Mouse (Mus musculus): ENCODE data around the gene Gata3. TPM values are rescaled to one million over a fixed set of nuclear protein-coding genes. Genes with fewer than 3 reads are reported as not detected.

Gata3 gene
- polyA plus RNA-seq, 2 experiments, result 6.9 to 29.4 TPM

- Histone ChIP-seq H3K4me1 (ENCODE audit: control insufficient read depth, insufficient read depth, low read length) (no peaks in the 10 kb centered on the region), H3K9me3 (ENCODE audit: control insufficient read depth, low read length) (no peaks in the 10 kb centered on the region), H3K4me2 (replicated peaks; ENCODE audit: low read depth, low read length, severe bottlenecking) (no peak overlapping the region), H3K27ac (replicated peaks; ENCODE audit: low read depth, low read length) (no peak overlapping the region), H3K9ac (ENCODE audit: low read depth, low read length, severe bottlenecking) (no peak overlapping the region), H3K4me3 (replicated peaks; ENCODE audit: low read length) (no peak overlapping the region), H3K36me3 (ENCODE audit: control insufficient read depth, insufficient read depth, low read length) (no peaks in the 10 kb centered on the region), H3K27me3 (ENCODE audit: control insufficient read depth, insufficient read depth, low read length) (no peaks in the 10 kb centered on the region)
- no peak for TF ChIP-seq POLR2A (IDR thresholded peaks at IDR 0.05; ENCODE audit: borderline replicate concordance, extremely low read depth, insufficient read depth, insufficient read length)
- no peak for DNase-seq (ENCODE audit: low spot score)
- WGBS, result 68% methylated on average over 7 of the region's 7 CpGs
- ATAC-seq (ENCODE audit: low FRiP score, low read depth), result no peak
Observed at GRCm38 (mm10) chr2:9818177-9818785, 71.6 kb downstream of the Gata3 start.

Other genes with a start within 250 kb of the Gata3 start
- 0.38 and 0.64 TPM in 2 replicates for gene 4930412O13Rik, start 8.8 kb downstream of the Gata3 start, polyA plus RNA-seq (2012; rRNA removed)
- gene 4930412O13Rik, start 8.8 kb downstream of the Gata3 start, polyA plus RNA-seq (2014; fragmentation: Nextera tagmentation; extraction: Ambion mirVana), result not detected in 2 replicates
- gene 9230102O04Rik, start 494 bp downstream of the Gata3 start, polyA plus RNA-seq (2012; rRNA removed), result not detected in 2 replicates
- gene 9230102O04Rik, start 494 bp downstream of the Gata3 start, polyA plus RNA-seq (2014; fragmentation: Nextera tagmentation; extraction: Ambion mirVana), result not detected in 2 replicates
- 8.4 and 9.2 TPM in 2 replicates for gene Taf3, start 158.6 kb upstream of the Gata3 start, polyA plus RNA-seq (2012; rRNA removed)
- 12.4 and 14.5 TPM in 2 replicates for gene Taf3, start 158.6 kb upstream of the Gata3 start, polyA plus RNA-seq (2014; fragmentation: Nextera tagmentation; extraction: Ambion mirVana)
- gene Atp5c1, start 190.5 kb upstream of the Gata3 start, polyA plus RNA-seq (2012; rRNA removed), result 320 and 334 TPM in 2 replicates
- 568 and 578 TPM in 2 replicates for gene Atp5c1, start 190.5 kb upstream of the Gata3 start, polyA plus RNA-seq (2014; fragmentation: Nextera tagmentation; extraction: Ambion mirVana)
- 11.0 and 18.5 TPM in 2 replicates for gene Kin, start 190.6 kb upstream of the Gata3 start, polyA plus RNA-seq (2012; rRNA removed)
- 25.3 and 27.4 TPM in 2 replicates for gene Kin, start 190.6 kb upstream of the Gata3 start, polyA plus RNA-seq (2014; fragmentation: Nextera tagmentation; extraction: Ambion mirVana)
- gene Itih2, start 241.4 kb upstream of the Gata3 start, polyA plus RNA-seq (2012; rRNA removed), result 0.27 and 0.43 TPM in 2 replicates
- gene Itih2, start 241.4 kb upstream of the Gata3 start, polyA plus RNA-seq (2014; fragmentation: Nextera tagmentation; extraction: Ambion mirVana), result 0.19 TPM in 1 of 2 replicates, not detected in the other